Mouse (Mus musculus) myocyte (in vitro differentiated cells): ENCODE measurements around the gene E130311K13Rik.

Source experiments
- CEBPB ChIP-seq: IDR thresholded peaks from 2 replicates; pipeline ENCODE4 v1.6.1; 2011; ENCODE audit warnings: mild to moderate bottlenecking, moderate library complexity; ENCODE audit not compliant: poor library complexity, insufficient read depth, severe bottlenecking
- E2F4 ChIP-seq: IDR thresholded peaks from one replicate; pipeline ENCODE4 v1.6.1; 2011; ENCODE audit warnings: mild to moderate bottlenecking, control low read depth, moderate library complexity; ENCODE audit not compliant: insufficient read depth
- MYOD1 ChIP-seq, 3 experiments: IDR thresholded peaks; one replicate each; pipeline ENCODE4 v1.6.1; 2011; ENCODE audit warnings: control low read depth in 2 of 3, low read depth in 2 of 3, mild to moderate bottlenecking in 2 of 3, moderate library complexity in 1 of 3; ENCODE audit not compliant: insufficient read length in 2 of 3, control insufficient read depth in 1 of 3
- MYOG ChIP-seq, 3 experiments: IDR thresholded peaks; one replicate each; pipeline ENCODE4 v1.6.1; 2011; ENCODE audit warnings: control low read depth in 2 of 3, low read depth in 2 of 3, mild to moderate bottlenecking in 2 of 3; ENCODE audit not compliant: insufficient read length in 2 of 3, control insufficient read depth in 1 of 3, insufficient read depth in 1 of 3
- POLR2A ChIP-seq: IDR thresholded peaks from one replicate; pipeline ENCODE4 v1.6.1; 2011; ENCODE audit warnings: low read depth, mild to moderate bottlenecking, control low read depth, moderate library complexity; ENCODE audit not compliant: insufficient read length
- POLR2AphosphoS2 ChIP-seq: IDR thresholded peaks from one replicate; pipeline ENCODE4 v1.6.1; 2011; ENCODE audit warnings: low read depth, control low read depth; ENCODE audit not compliant: insufficient read length
- REST ChIP-seq: IDR thresholded peaks from one replicate; pipeline ENCODE4 v1.6.1; 2011; ENCODE audit warnings: mild to moderate bottlenecking, control low read depth, moderate library complexity; ENCODE audit not compliant: insufficient read depth, insufficient read length
- SRF ChIP-seq: IDR thresholded peaks from one replicate; pipeline ENCODE4 v1.6.1; 2011; ENCODE audit warnings: low read depth; ENCODE audit not compliant: control insufficient read depth, insufficient read length
- TCF12 ChIP-seq: IDR thresholded peaks from one replicate; pipeline ENCODE4 v1.6.1; 2011; ENCODE audit warnings: mild to moderate bottlenecking, control low read depth; ENCODE audit not compliant: poor library complexity, insufficient read depth, severe bottlenecking
- USF1 ChIP-seq: IDR thresholded peaks from one replicate; pipeline ENCODE4 v1.6.1; 2011; ENCODE audit warnings: low read depth, mild to moderate bottlenecking, control low read depth, moderate library complexity

DNA sequence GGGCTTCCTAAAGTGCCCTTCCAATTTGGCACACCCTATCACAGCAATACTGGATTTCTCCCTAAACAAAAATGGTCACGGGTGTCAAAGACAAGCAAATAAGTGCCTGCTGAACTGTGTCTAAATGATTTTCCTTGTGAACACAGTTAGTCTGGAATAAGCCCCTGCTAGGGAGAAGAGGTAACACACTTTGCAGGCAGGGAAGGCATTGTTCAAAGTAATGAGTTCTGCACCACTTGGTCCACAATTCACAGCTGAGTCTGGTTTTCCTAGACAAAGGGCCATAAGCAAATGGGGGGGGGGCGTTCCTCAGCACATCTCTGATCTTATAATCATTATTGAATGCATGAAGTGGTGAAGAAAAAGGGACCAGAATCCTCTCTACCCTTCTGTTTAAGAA lies 33.5 kb downstream of the E130311K13Rik start:
- TF ChIP-seq TCF12 (no peak), POLR2A (no peak), CEBPB (no peak), SRF (no peak), POLR2AphosphoS2 (no peak), USF1 (no peak), MYOG (IDR thresholded peaks at IDR 0.05; ENCODE audit: control insufficient read depth in 1 of 3, insufficient read depth in 1 of 3, insufficient read length in 2 of 3, low read depth in 2 of 3) (no peak), REST (no peak), E2F4 (no peak), MYOD1 (IDR thresholded peaks at IDR 0.05; ENCODE audit: control insufficient read depth in 1 of 3, insufficient read length in 2 of 3, low read depth in 2 of 3) (no peak)
